Mouse (Mus musculus) activated CD4-positive, CD25-positive, alpha-beta regulatory T cell, adult 4 months (primary cell): ENCODE measurements around the gene Celf2. TPM values are rescaled to one million over a fixed set of nuclear protein-coding genes. Genes with fewer than 3 reads are reported as not detected.

Experiments used
- ATAC-seq: one replicate; pipeline ENCODE4 v1.8.0; 2017
- polyA plus RNA-seq, 2 experiments: library from polyadenylated mRNA; unstranded; fragments of 100-300 nt; shearing (Covaris generic); gene quantifications; one replicate each; pipeline ENCODE4 v1.2.1; 2017

Gene Celf2
- polyA plus RNA-seq, 2 experiments from 2014 or later = 182 to 204 TPM

DNA sequence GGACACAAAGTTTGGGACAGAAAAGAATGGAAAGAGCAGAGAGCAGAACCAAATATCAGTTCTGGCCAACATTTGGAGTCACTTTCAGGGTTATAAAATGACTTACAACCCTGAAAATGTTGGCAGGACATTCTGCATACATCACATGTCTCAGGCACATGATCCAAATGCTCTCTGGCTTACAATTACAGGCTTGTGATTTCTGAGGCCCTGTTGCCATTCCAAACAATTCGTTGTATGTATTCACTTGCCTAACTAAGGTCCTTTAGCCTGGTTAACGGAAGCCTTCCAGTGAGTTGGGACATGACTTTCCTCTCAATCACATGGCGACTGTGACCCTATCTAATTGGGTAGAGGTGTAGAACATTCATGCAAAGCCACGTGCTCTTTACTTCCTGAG lies 249.2 kb downstream of the Celf2 start:
- ATAC-seq = no peak

DNA sequence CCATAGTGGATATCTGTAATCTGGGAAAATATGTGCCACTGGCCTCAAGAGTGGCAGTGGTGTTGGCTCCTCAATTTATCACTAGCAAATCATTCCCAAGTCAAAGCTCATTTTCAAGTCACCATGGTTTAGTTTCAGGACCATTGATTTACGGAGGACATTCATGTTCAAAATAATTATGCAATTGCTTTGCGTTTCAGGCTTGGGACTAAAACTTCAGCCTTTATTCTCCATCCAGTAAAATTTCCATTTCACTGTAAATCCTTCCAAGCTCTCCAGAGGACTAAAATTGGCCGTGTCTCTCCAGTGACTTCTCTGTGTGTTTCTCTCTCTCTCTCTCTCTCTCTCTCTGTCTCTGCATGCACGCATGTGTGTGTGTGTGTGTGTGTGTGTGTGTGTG lies 249.7 kb downstream of the Celf2 start:
- ATAC-seq = no peak

DNA sequence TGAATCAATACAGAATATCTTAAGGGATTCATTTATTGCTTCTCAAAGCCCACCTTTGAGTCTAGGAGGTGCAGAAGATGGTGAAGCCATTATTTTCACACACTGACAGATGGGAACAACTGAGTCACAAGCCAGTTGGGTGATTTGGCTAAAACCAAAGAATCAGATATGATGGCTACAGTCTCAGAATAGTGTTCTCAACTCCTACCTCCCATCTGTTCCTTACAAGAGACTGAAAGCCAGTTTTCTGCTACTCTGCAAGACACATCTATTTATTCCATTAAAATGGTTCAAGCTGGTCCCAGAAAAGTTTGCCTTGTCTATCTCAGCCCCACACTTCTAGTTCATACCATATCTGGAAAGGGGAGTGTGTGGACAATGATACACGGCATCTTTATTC lies 253.3 kb downstream of the Celf2 start:
- ATAC-seq = no peak

DNA sequence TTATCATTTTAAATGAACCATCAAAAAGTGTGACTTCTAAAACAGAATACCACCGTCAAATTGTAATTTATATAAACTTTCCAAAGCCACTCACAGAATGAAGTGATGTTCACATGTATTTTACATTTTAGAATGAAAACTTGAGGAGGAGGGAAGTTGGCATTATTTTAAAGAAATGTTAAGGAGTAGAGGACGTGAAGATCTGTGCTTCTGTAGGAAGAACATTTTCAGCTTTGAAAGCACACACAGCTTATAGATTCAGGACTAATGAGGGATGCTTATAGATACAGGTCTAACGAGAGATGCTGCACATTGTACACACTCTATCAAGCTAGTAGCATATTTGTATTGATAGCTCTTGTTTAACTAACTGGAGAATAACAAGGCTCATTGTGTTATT lies 254.0 kb downstream of the Celf2 start:
- ATAC-seq = no peak

DNA sequence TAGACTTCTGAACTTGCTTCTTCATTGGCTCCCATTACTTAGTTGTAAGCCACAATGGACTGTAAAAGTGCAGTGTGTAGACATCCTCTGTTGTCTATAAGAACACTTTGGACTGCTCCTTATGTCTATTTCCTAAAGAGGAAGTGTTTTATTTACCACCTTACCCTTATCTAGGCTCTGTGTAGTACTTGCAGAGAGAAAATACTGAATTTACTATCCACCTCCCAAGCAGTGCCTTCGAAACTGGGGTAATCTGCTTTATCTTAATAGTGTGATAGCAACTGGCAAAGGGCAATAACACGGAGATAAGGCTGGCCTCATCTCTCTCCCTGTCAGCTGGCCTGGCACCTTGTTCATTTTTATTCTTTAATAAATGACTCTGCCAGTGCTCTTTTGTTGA lies 259.0 kb downstream of the Celf2 start:
- ATAC-seq = no peak

DNA sequence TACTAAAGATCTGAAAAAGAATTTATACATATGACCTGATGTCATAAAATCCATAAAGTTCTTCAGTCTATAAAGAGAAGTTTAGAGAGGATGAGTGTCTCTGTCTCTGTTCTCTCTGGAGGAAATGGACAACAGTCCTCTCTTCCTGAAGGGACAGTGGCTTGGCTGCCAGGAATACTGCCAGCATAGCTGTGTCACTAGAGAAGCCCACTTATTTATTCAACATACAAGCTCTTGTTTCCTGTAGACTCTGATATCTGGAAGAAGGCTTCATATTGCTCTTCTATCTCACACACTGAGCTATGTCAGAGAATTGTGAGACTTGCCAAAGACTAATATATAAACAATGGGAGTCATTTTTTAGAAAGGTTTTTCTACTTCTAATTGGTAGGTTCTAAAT lies 260.4 kb downstream of the Celf2 start:
- no peak for ATAC-seq

DNA sequence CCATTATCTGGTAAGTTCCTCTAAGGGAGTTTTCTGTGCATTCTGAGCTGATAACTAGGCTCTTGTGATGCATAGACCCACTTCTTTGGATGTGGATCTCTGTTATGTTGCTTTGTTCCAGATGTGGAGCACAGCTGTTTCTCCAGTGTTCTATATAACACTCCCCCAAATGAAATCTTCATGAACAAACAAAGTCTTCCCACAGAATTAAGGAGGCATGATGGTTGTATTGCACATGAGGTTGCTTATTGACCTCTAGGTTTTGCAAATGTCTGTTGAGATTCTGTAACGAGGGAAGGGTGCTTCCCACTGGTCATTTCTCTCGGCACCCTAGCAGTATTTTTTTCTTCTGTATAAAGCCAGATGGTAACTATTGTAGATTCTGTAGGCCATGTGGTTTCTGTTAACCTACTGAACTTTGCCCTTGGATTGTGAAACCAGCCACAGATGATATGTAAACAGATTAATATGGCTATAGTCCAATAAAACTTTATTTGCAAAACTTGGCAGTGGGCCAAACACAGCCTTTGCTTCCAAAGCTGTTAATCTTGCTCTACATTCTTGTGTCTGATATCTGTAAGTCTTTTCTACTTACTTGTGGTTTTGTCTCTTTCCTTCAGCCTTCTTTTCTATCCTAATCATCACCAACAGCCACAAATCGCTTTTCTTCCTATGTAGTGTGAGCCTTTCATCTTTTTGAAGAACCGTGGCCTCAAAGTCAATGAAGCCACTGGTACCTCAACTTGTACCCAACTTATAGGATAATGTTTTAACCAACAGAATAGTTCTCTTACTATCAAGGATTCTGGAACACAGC lies 263.2 kb downstream of the Celf2 start:
- ATAC-seq = no peak

DNA sequence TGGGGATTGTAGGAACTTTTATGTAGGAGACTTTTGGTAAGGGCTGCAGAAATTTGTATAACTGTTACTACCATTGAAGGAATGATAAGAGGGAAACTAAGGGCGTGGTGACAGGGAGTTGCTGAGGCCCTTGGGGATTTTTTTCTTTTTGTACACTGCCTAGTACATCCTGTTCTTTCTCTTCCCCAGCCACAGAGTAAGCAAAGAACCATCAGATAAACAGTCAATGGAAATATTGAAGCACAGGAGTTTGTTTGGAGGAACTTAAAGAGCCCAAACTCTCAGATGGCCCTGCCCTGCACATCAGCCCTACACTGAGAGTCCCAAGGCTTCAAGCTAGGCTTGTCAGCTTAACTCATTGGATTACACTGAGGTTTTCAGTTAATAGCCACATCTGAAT lies 267.2 kb downstream of the Celf2 start:
- no peak for ATAC-seq

DNA sequence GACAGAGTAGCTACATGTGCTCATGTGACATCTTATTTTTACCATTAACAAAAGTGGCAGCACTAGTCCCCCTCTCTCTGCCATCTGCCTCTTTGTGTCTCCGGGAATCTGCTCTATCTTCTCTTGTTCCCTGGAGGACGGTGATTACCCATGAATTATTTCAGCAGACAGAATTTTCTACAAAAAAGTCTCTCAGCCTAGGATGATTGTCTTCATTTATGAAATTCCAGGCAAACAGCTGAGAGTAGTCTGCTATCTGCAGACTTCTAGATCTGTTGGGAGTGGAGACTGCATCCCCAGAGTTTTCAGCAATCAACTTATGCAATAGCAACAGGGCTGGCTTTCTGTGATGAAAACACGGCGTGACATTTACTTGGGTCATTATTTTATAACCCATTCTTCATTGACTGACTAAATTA lies 267.8 kb downstream of the Celf2 start:
- no peak for ATAC-seq

DNA sequence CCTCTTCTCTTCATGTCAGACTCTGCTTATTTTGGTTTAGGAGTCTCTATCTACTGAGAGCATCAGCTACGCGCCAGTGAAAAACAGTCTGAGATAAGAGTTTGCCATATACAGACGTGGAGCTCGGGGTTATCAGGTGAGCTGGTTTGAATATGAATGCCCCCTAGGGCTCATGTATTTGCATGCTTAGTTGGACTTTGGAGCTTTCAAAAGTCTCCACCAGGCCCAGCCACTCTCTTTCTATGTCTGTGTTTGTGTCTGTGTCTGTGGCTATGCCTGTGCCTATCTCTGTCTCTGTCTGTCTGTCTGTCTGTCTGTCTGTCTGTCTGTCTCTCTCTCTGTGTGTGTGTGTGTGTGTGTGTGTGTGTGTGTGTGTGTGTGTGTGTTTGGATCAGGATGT lies 272.1 kb downstream of the Celf2 start:
- ATAC-seq = no peak

DNA sequence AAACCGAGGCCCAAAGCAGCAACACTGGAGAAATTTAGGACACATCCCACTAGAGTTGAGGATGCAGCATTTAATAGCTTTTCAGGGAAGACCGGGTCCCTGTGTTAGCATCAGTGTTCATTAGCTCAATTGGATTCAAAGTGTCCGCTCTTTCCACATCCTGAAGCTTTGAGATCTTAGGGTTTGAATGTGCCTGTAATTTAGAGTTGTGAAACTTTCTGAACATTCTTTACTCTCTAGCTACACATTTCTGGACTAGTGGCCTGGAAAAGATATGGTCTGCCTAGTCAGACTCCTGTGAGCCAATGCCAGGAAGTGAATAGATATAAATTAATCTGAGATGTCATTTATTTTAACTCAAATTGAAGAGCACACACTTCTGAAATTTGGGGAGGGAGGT lies 272.9 kb downstream of the Celf2 start:
- ATAC-seq = no peak

DNA sequence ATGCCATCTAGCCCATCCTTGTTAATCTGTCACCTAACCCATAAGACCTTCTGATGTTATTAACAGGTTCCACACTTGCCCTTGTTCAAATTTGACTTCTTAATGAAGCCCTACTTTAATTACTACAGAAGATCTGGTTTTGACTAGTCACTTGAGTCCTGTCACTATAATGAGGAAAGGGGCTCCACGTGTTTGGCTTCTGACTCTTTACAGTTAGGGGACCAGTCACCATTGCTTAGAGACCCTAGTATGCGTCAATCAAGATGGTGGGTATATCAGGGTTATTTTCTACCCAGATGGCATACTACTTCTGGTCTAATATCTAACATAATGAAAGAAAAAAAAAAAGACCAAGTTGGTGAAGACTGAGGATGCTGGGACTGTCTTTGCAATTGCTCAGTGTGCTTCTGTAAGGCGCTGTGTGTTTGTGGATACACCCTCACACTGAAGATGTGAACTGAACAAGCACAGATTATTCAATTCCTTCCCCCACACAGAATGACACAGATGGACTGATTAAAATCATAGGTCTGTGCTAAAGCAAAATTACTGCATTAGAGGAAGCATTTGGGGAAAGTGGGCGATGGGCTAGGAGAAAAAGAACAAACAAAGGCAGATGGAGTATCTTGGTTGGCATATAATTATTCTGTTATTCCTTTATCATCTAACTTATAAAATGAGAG lies 274.2 kb downstream of the Celf2 start:
- no peak for ATAC-seq

DNA sequence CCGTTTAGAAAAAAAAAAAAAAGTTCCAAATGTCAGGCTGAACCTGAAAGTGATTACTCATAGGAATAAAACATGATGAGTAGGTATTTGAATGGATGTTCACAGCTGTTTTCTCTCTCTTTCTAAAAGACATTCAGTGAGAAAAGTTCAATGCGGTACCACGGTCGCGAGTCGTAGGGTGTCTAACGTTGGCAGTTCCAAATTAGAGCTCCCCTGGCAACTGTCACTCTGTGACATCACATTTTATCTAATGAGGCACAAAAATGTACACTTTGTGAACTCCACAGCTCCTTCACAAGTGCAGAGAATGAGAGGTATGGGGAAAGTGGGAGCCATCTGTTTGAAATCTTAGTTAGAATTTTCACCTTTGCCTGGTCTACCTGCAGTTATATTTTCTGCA lies 274.8 kb downstream of the Celf2 start:
- ATAC-seq = no peak

DNA sequence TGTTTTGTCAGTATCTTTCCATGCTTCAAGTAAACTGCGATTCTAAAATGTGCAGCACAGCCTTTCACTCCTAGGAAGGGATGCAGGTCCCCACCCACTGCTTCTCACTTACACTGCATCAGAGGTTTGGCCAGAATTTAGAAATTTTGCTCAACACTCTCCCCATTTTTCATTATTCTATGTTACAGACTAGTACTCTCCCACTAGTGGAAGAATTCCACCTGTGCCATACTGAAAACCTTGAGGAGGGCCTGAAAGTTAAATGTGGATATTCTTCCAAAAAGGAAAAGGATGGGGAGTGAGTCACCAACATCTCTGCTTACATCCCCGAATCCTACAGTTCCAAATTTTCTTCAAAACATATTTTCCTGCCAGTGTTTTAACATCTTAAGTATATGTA lies 276.0 kb downstream of the Celf2 start:
- ATAC-seq = no peak

DNA sequence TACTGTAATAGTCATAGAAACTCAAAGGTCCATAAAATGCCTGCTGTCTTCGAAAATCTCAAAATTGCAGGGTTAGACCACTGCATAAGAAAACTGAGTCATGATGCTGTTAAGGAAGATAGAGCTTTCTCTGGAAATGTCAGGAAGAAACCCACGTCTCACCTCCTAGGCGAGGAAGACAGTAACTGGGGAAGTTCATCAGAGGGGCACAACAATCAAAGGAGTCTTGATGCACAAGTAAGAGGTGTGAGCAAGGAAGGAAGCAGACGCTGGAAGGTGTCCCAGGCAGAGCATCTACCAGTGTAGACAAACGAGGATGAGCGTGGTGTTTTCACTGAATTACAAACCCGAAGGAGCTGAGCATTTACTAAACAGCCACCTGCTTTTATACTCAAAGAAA lies 282.6 kb downstream of the Celf2 start:
- ATAC-seq = no peak

DNA sequence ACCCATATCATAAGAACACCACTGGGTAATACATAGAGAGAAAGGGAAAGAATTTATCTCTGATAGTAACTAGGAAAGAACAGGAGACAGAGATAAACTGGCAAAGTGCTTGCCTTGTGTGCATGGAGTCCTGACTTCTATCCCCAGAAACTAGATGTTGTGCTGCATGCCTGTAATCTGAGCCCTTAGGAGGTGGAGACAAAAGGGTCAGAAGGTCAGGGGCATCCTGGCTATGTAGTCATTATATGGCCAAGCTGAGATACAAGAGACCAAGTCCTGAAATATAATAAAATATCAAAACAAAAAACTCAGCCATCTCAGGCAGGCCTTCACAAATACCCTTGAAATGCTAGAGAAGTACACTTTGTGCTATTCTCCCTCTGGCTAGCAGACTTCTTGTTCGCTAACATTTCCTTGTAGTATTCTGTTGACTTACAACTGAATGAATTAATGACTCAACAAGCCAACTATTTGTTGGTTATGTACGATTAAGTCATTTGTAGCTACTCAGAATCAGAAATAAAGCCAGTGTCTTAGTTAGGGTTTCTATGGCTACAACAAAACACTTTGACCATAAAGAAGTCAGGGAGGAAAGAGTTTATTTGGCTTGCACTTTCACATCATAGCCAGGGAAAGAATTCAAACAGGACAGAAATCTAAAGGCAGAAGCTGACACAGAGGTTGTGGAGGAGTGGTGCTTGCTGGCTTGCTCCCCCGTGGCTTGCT lies 284.9 kb downstream of the Celf2 start:
- no peak for ATAC-seq

DNA sequence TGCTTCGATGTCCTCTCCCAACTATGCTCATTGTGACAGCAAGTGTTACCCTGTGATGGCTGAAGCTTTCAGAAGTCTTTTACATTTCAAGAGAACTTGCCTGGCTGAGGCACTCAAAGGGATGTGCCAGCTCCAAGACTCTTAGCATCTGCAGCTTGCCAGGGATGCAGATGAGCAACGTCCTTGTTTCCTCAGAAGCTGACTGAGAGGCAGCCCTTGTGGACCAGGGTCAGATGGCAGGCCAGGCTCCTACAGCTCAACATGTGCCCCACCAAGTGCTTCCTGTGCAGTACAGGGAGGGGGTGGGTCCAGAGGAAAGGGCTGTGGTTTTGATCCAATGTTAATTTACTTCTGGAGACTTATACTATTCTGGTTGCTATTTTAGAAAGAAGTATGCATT lies 285.8 kb downstream of the Celf2 start:
- ATAC-seq = no peak

DNA sequence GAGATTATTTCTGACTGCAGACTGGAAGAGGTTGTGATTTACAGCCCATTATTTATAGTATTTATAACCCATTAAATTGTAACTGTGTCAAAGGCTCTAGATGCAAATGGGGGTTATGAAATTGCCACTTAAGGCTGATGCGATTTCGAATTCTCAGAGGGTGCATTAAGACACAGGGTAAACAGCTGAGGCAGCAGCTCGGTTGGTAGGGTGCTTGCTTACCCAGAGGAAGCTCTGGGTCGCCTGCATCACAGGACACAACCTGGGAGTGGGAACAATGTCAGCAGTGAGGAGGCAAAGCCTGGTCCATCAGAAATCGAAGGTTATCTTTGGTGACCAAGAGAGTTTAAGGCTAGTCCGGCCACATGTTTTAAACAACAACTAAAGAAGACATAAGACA lies 286.5 kb downstream of the Celf2 start:
- ATAC-seq = no peak

DNA sequence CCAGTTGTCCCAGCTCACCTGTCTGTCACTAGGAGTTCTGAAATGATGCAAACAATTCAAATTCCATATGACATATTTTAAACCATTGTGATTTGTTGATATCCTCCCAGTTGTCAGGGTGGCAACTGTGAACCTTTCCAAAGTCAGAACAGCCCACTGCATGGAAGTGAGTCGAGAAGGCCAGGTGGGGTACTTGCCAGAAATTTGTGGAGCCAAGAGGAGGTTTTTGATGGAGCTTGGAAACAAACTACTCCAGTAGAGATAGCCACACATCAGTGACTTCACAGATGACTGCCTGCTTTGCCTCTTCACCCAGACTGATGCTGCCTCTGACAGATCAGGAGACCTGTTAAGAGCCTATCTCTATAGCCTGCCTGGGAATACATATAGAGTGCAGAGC lies 287.5 kb downstream of the Celf2 start:
- no peak for ATAC-seq

DNA sequence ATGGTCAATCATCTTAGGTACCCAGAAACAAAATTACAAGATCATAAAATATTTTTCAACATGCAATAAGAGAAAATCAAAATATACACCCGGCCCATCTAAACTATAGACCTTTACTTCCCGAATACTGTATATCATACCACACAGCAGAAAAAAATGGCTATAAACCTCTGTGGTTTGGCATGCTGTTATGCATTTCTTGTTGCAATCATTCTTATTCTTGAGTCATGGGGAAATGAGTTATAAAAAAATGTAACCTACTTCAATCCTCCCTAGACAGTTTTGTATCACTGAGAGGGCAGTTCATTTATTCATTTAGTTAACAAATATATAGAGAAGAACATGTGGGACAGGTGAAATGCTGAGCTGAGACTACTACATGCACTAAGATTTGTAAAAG lies 291.3 kb downstream of the Celf2 start:
- ATAC-seq = no peak

DNA sequence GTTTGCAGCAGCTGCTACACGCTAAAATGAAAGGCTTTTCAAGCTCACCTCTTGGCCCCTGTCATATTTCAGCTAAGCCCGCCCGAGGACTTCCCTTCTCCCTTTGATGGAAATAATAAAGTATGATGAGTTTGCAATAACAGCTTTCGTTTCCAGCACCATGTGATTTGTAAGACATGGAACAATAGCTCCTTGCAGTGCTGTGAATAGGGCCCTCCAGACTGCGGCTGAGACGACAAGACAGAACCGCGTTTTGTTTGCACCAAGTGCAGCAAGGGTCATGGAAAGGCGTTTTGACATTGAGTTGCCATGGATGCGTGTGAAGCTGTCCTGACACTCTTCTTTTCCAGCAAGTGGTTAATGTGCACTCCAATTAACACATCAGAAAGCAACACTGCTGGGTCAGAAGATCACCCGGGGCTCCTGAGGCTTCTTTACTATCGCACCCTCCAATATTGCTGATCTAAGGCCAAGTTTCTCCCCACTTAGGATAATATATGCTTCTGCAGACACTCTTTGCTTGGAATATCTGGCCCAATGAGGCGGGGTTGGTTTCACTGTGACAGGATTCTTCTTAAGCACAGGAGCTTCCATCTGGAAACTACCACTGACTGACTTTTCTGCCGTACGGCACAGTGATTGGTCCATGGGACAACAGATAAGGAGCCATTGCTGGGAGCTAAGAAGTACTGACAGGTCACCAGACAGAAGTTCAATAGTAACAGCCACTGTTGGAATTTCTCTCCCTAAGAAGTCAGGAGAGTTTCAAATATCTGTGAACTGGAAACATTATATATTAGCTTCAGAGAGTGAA lies 301.5 kb downstream of the Celf2 start:
- no peak for ATAC-seq

DNA sequence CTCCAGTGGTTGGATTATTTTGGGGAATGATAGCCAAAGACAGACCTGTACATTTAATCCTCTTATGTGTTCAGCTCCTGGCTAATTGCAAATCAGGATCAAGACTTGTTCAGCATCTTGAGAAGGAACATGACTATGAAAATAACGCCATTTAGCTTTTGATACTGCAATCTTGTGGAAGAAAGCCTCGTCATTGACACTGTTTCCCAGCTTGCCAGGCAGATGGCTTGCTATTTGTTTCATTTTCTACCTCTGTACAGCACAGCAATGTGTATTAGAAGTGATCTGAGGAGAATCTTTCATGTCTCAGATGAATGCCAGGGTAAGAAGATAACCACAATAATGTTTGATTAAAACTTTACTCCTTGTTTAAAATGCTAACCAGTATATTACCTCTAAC lies 315.9 kb downstream of the Celf2 start:
- no peak for ATAC-seq

DNA sequence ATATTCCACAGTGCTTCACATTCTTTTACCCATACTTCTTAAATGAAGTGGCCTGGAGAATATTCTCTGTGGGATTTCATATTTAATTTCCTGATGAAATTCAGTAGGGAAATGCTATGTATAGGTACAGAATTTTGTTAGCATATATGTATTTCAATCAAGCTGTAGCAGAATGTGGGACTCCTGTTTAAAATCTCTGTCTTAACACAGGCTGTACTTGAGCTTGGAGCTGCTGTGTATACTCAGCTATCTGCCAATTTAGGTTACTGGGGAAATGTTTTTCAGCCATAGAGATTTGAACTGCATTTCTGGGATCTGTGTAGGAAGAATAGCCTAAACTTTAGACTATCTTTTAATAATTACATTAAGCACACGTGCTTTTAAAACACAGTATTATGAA lies 330.2 kb downstream of the Celf2 start:
- ATAC-seq = no peak
